Mouse (Mus musculus): Measurements from ENCODE around the gene Adarb2. TPM values are rescaled to one million over a fixed set of nuclear protein-coding genes. Genes with fewer than 3 reads are reported as not detected.

The Adarb2 gene
- total and polyA plus RNA-seq, 3 experiments = not detected

GRCm38 (mm10) chr13:8210776-8211175 is 8.1 kb downstream of the Adarb2 start:
- H3K36me3 ChIP-seq (replicated peaks in 1 of 2; ENCODE audit: control insufficient read depth in 1 of 2, insufficient read depth in 1 of 2, low read length in 1 of 2) = no peaks in the 10 kb centered on the region
- TF ChIP-seq MAX (IDR thresholded peaks at IDR 0.05; ENCODE audit: low read length) (no peak), ZKSCAN1 (IDR thresholded peaks at IDR 0.05; ENCODE audit: borderline replicate concordance, low read depth, low read length) (no peak), USF1 (IDR thresholded peaks at IDR 0.05; ENCODE audit: low read depth, low read length) (no peak), CTCF (conservative IDR thresholded peaks at IDR 0.05 in 1 of 2, IDR thresholded peaks at IDR 0.05 in 1 of 2; ENCODE audit: low read depth in 2 of 2, low read length in 2 of 2) (no peak), ZC3H11A (IDR thresholded peaks at IDR 0.05; ENCODE audit: low read depth, low read length) (no peak), IRF4 (IDR thresholded peaks at IDR 0.05; ENCODE audit: low read depth, low read length) (no peak), JUND (conservative IDR thresholded peaks at IDR 0.05; ENCODE audit: low read depth, low read length) (no peak), CHD2 (IDR thresholded peaks at IDR 0.05; ENCODE audit: low read length) (no peak), BHLHE40 (IDR thresholded peaks at IDR 0.05; ENCODE audit: low read depth, low read length) (no peak), MEF2A (IDR thresholded peaks at IDR 0.05; ENCODE audit: borderline replicate concordance, low read depth, low read length) (no peak), MYC (IDR thresholded peaks at IDR 0.05; ENCODE audit: low read depth, low read length) (no peak), MAFK (IDR thresholded peaks at IDR 0.05; ENCODE audit: insufficient replicate concordance, low read length) (no peak), UBTF (IDR thresholded peaks at IDR 0.05; ENCODE audit: low read depth, low read length) (no peak), ZNF384 (IDR thresholded peaks at IDR 0.05; ENCODE audit: low read depth, low read length) (no peak), TBP (conservative IDR thresholded peaks at IDR 0.05; ENCODE audit: low read depth, low read length) (no peak), EP300 (IDR thresholded peaks at IDR 0.05; ENCODE audit: low read length) (no peak), TCF12 (IDR thresholded peaks at IDR 0.05; ENCODE audit: low read depth, low read length) (no peak)
- no peaks in the 10 kb centered on the region for H3K9me3 ChIP-seq (replicated peaks; ENCODE audit: low read length)
- H3K4me2 ChIP-seq (ENCODE audit: insufficient read depth, low read depth, poor library complexity, severe bottlenecking) = no peak overlapping the region
- dilution Hi-C loops (cut with MboI; ENCODE audit: extremely low pct_ligation_motif_present, extremely low pct_unique_long_range_greater_than_20kb, low sequenced_read_pairs) = no loop called here
- H3K27ac ChIP-seq (ENCODE audit: insufficient read depth, low read depth) = no peak overlapping the region
- no peaks in the 10 kb centered on the region for H3K79me2 ChIP-seq (replicated peaks; ENCODE audit: control insufficient read depth, extremely low read depth, insufficient read depth, poor library complexity, severe bottlenecking)
- no peaks in the 10 kb centered on the region for H3K4me1 ChIP-seq (ENCODE audit: control insufficient read depth in 1 of 2, insufficient read depth in 2 of 2)
- in situ Hi-C loops (cut with MboI; ENCODE audit: low pct_ligation_motif_present, low pct_unique_long_range_greater_than_20kb, low sequenced_read_pairs) = no loop called here
- no peak overlapping the region for H3K4me3 ChIP-seq (replicated peaks in 1 of 3; ENCODE audit: low read depth in 2 of 3, low read length in 2 of 3, poor library complexity in 1 of 3)
- H3K27me3 ChIP-seq (replicated peaks) = no peaks in the 10 kb centered on the region
- no peak for DNase-seq (ENCODE audit: extremely low read depth)
- H3K9ac ChIP-seq (ENCODE audit: insufficient read depth, low read depth) = no peak overlapping the region

GRCm38 (mm10) chr13:8238871-8239270 is 36.2 kb downstream of the Adarb2 start:
- dilution Hi-C loops (cut with MboI; ENCODE audit: extremely low pct_ligation_motif_present, extremely low pct_unique_long_range_greater_than_20kb, low sequenced_read_pairs) (no loop called here), in situ Hi-C loops (cut with MboI; ENCODE audit: low pct_ligation_motif_present, low pct_unique_long_range_greater_than_20kb, low sequenced_read_pairs) (no loop called here)
- Histone ChIP-seq H3K4me1 (ENCODE audit: control insufficient read depth in 1 of 2, insufficient read depth in 2 of 2) (no peaks in the 10 kb centered on the region), H3K9ac (ENCODE audit: insufficient read depth, low read depth) (no peak overlapping the region), H3K4me3 (replicated peaks in 1 of 3; ENCODE audit: low read depth in 2 of 3, low read length in 2 of 3, poor library complexity in 1 of 3) (no peak overlapping the region), H3K36me3 (replicated peaks in 1 of 2; ENCODE audit: control insufficient read depth in 1 of 2, insufficient read depth in 1 of 2, low read length in 1 of 2) (no peaks in the 10 kb centered on the region), H3K9me3 (replicated peaks; ENCODE audit: low read length) (no peaks in the 10 kb centered on the region), H3K4me2 (ENCODE audit: insufficient read depth, low read depth, poor library complexity, severe bottlenecking) (no peak overlapping the region), H3K27ac (ENCODE audit: insufficient read depth, low read depth) (no peak overlapping the region), H3K79me2 (replicated peaks; ENCODE audit: control insufficient read depth, extremely low read depth, insufficient read depth, poor library complexity, severe bottlenecking) (no peaks in the 10 kb centered on the region), H3K27me3 (replicated peaks) (no peaks in the 10 kb centered on the region)
- no peak for DNase-seq (ENCODE audit: extremely low read depth)
- no peak for TF ChIP-seq ZNF384 (IDR thresholded peaks at IDR 0.05; ENCODE audit: low read depth, low read length)
- no peak for TF ChIP-seq RAD21 (IDR thresholded peaks at IDR 0.05; ENCODE audit: low read depth, low read length)
- TF ChIP-seq POLR2AphosphoS2 (IDR thresholded peaks at IDR 0.05; ENCODE audit: low read depth, low read length) = no peak
- TF ChIP-seq NRF1 (IDR thresholded peaks at IDR 0.05; ENCODE audit: low read depth, low read length) = no peak
- TF ChIP-seq HCFC1 (IDR thresholded peaks at IDR 0.05; ENCODE audit: low read depth, low read length) = no peak
- TF ChIP-seq ZMIZ1 (IDR thresholded peaks at IDR 0.05; ENCODE audit: low read depth, low read length) = no peak
- no peak for TF ChIP-seq IRF4 (IDR thresholded peaks at IDR 0.05; ENCODE audit: low read depth, low read length)
- TF ChIP-seq ZKSCAN1 (IDR thresholded peaks at IDR 0.05; ENCODE audit: borderline replicate concordance, low read depth, low read length) = no peak
- TF ChIP-seq SIN3A (IDR thresholded peaks at IDR 0.05; ENCODE audit: low read length) = no peak
- no peak for TF ChIP-seq CHD1 (IDR thresholded peaks at IDR 0.05; ENCODE audit: low read depth, low read length)
- TF ChIP-seq ETS1 (conservative IDR thresholded peaks at IDR 0.05; ENCODE audit: low read depth, low read length) = no peak
- TF ChIP-seq MXI1 (IDR thresholded peaks at IDR 0.05; ENCODE audit: low read depth, low read length) = no peak
- no peak for TF ChIP-seq PAX5 (IDR thresholded peaks at IDR 0.05; ENCODE audit: low read length)
- no peak for TF ChIP-seq E2F4 (IDR thresholded peaks at IDR 0.05; ENCODE audit: insufficient replicate concordance, low read depth, low read length)
- TF ChIP-seq KAT2A (IDR thresholded peaks at IDR 0.05; ENCODE audit: insufficient replicate concordance, low read length) = no peak
- no peak for TF ChIP-seq BHLHE40 (IDR thresholded peaks at IDR 0.05; ENCODE audit: low read depth, low read length)
- TF ChIP-seq UBTF (IDR thresholded peaks at IDR 0.05; ENCODE audit: low read depth, low read length) = no peak
- TF ChIP-seq MAZ (IDR thresholded peaks at IDR 0.05; ENCODE audit: low read depth, low read length) = no peak
- no peak for TF ChIP-seq TCF12 (IDR thresholded peaks at IDR 0.05; ENCODE audit: low read depth, low read length)
- no peak for TF ChIP-seq USF1 (IDR thresholded peaks at IDR 0.05; ENCODE audit: low read depth, low read length)
